Mouse (Mus musculus): ENCODE data around the gene Fam168a. TPM values are rescaled to one million over a fixed set of nuclear protein-coding genes. Genes with fewer than 3 reads are reported as not detected.
A peak's percentile ranks its signal among the peaks of the same experiment; 100 is the strongest.

Fam168a gene
- polyA plus RNA-seq, 1 experiment from 2014 or later = 53.8 TPM

GRCm38 (mm10) chr7:100688471-100688870, 18.0 kb upstream of the Fam168a start:
- H3K9ac ChIP-seq (ENCODE audit: low read depth, low read length) = no peak overlapping the region
- H3K4me2 ChIP-seq (replicated peaks; ENCODE audit: low read depth, low read length) = no peak overlapping the region
- H3K27me3 ChIP-seq (ENCODE audit: control insufficient read depth, insufficient read depth, low read length) = no peaks in the 10 kb centered on the region
- no peaks in the 10 kb centered on the region for H3K36me3 ChIP-seq (ENCODE audit: control insufficient read depth, insufficient read depth, low read length)
- WGBS = 78% methylated on average over 7 of the region's 7 CpGs
- no peaks in the 10 kb centered on the region for H3K9me3 ChIP-seq (ENCODE audit: control insufficient read depth, low read length)
- no peak overlapping the region for H3K27ac ChIP-seq (ENCODE audit: low read depth, low read length)
- no peak for ATAC-seq (ENCODE audit: low FRiP score, low TSS enrichment)
- no peaks in the 10 kb centered on the region for H3K4me1 ChIP-seq (ENCODE audit: control insufficient read depth, insufficient read depth, low read length)
- no peak overlapping the region for H3K4me3 ChIP-seq (ENCODE audit: low read length)

GRCm38 (mm10) chr7:100693199-100693598, 13.2 kb upstream of the Fam168a start:
- no peak overlapping the region for H3K4me2 ChIP-seq (replicated peaks; ENCODE audit: low read depth, low read length)
- no peaks in the 10 kb centered on the region for H3K4me1 ChIP-seq (ENCODE audit: control insufficient read depth, insufficient read depth, low read length)
- no peak for ATAC-seq (ENCODE audit: low FRiP score, low TSS enrichment)
- no peak overlapping the region for H3K27ac ChIP-seq (ENCODE audit: low read depth, low read length)
- H3K4me3 ChIP-seq (ENCODE audit: low read length) = no peak overlapping the region
- no peaks in the 10 kb centered on the region for H3K36me3 ChIP-seq (ENCODE audit: control insufficient read depth, insufficient read depth, low read length)
- H3K27me3 ChIP-seq (ENCODE audit: control insufficient read depth, insufficient read depth, low read length) = no peaks in the 10 kb centered on the region
- no peak overlapping the region; the same call in 1 of the 2 replicates for H3K9ac ChIP-seq (ENCODE audit: low read depth, low read length)
- 41% methylated on average over 8 of the region's 8 CpGs for WGBS
- no peaks in the 10 kb centered on the region for H3K9me3 ChIP-seq (ENCODE audit: control insufficient read depth, low read length)

GRCm38 (mm10) chr7:100699771-100700770, 6.4 kb upstream of the Fam168a start:
- ATAC-seq (ENCODE audit: low FRiP score, low TSS enrichment) = no peak
- no peaks in the 10 kb centered on the region for H3K36me3 ChIP-seq (ENCODE audit: control insufficient read depth, insufficient read depth, low read length)
- WGBS = 30% methylated on average over 8 of the region's 8 CpGs

GRCm38 (mm10) chr7:100706883-100707480, 547 bp downstream of the Fam168a start:
- peak overlapping the region; percentile 86 for H3K4me2 ChIP-seq (replicated peaks; ENCODE audit: low read depth, low read length)
- no peaks in the 10 kb centered on the region for H3K36me3 ChIP-seq (ENCODE audit: control insufficient read depth, insufficient read depth, low read length)
- no peaks in the 10 kb centered on the region for H3K27me3 ChIP-seq (ENCODE audit: control insufficient read depth, insufficient read depth, low read length)
- H3K4me1 ChIP-seq (ENCODE audit: control insufficient read depth, insufficient read depth, low read length) = peaks cover 16% of the 10 kb centered on the region
- H3K9me3 ChIP-seq (ENCODE audit: control insufficient read depth, low read length) = no peaks in the 10 kb centered on the region
- H3K27ac ChIP-seq (ENCODE audit: low read depth, low read length) = peak overlapping the region; percentile 99
- WGBS = under 1% methylated on average over 23 of the region's 23 CpGs
- H3K9ac ChIP-seq (ENCODE audit: low read depth, low read length) = peak overlapping the region; percentile 91
- peak overlapping the region; percentile 92 for H3K4me3 ChIP-seq (ENCODE audit: low read length)
- ATAC-seq (ENCODE audit: low FRiP score, low TSS enrichment) = peak; percentile 56

More at GRCm38 (mm10) chr7:100699771-100700770, 6.4 kb upstream of the Fam168a start:
- Histone ChIP-seq H3K9me3 (ENCODE audit: control insufficient read depth, low read length) (no peaks in the 10 kb centered on the region), H3K4me3 (ENCODE audit: low read length) (no peak overlapping the region), H3K4me2 (replicated peaks; ENCODE audit: low read depth, low read length) (no peak overlapping the region), H3K4me1 (ENCODE audit: control insufficient read depth, insufficient read depth, low read length) (0 out of 2 replicates have a peak, but pooled peaks cover 5% of the 10 kb centered on the region), H3K27me3 (ENCODE audit: control insufficient read depth, insufficient read depth, low read length) (no peaks in the 10 kb centered on the region), H3K27ac (ENCODE audit: low read depth, low read length) (no peak overlapping the region), H3K9ac (ENCODE audit: low read depth, low read length) (no peak overlapping the region)

GRCm38 (mm10) chr7:100718741-100719140, 12.3 kb downstream of the Fam168a start:
- Histone ChIP-seq H3K9me3 (ENCODE audit: control insufficient read depth, low read length) (no peaks in the 10 kb centered on the region), H3K4me3 (ENCODE audit: low read length) (no peak overlapping the region), H3K36me3 (ENCODE audit: control insufficient read depth, insufficient read depth, low read length) (no peaks in the 10 kb centered on the region), H3K9ac (ENCODE audit: low read depth, low read length) (no peak overlapping the region), H3K4me2 (replicated peaks; ENCODE audit: low read depth, low read length) (no peak overlapping the region), H3K4me1 (ENCODE audit: control insufficient read depth, insufficient read depth, low read length) (peaks cover 8% of the 10 kb centered on the region; the same call in 1 of the 2 replicates), H3K27ac (ENCODE audit: low read depth, low read length) (no peak overlapping the region), H3K27me3 (ENCODE audit: control insufficient read depth, insufficient read depth, low read length) (no peaks in the 10 kb centered on the region)
- ATAC-seq (ENCODE audit: low FRiP score, low TSS enrichment) = no peak
- 92% methylated on average over 5 of the region's 5 CpGs for WGBS

- no peak overlapping the region for H3K4me3 ChIP-seq (ENCODE audit: low read length)
- no peaks in the 10 kb centered on the region for H3K27me3 ChIP-seq (ENCODE audit: control insufficient read depth, insufficient read depth, low read length)
- 71% methylated on average over 6 of the region's 6 CpGs for WGBS
- no peak; the same call in 1 of the 2 replicates for ATAC-seq (ENCODE audit: low FRiP score, low TSS enrichment)
- H3K27ac ChIP-seq (ENCODE audit: low read depth, low read length) = no peak overlapping the region
- H3K9ac ChIP-seq (ENCODE audit: low read depth, low read length) = no peak overlapping the region
- no peaks in the 10 kb centered on the region for H3K36me3 ChIP-seq (ENCODE audit: control insufficient read depth, insufficient read depth, low read length)
- no peaks in the 10 kb centered on the region for H3K9me3 ChIP-seq (ENCODE audit: control insufficient read depth, low read length)
- H3K4me1 ChIP-seq (ENCODE audit: control insufficient read depth, insufficient read depth, low read length) = peaks cover 11% of the 10 kb centered on the region; the same call in 1 of the 2 replicates
- H3K4me2 ChIP-seq (replicated peaks; ENCODE audit: low read depth, low read length) = no peak overlapping the region
Observed at GRCm38 (mm10) chr7:100722268-100722667, 15.8 kb downstream of the Fam168a start.

GRCm38 (mm10) chr7:100723453-100724294, 17.2 kb downstream of the Fam168a start:
- Histone ChIP-seq H3K9me3 (ENCODE audit: control insufficient read depth, low read length) (no peaks in the 10 kb centered on the region), H3K36me3 (ENCODE audit: control insufficient read depth, insufficient read depth, low read length) (no peaks in the 10 kb centered on the region), H3K9ac (ENCODE audit: low read depth, low read length) (no peak overlapping the region), H3K4me2 (replicated peaks; ENCODE audit: low read depth, low read length) (no peak overlapping the region), H3K27me3 (ENCODE audit: control insufficient read depth, insufficient read depth, low read length) (no peaks in the 10 kb centered on the region), H3K4me3 (ENCODE audit: low read length) (no peak overlapping the region), H3K4me1 (ENCODE audit: control insufficient read depth, insufficient read depth, low read length) (peaks cover 11% of the 10 kb centered on the region; the same call in 1 of the 2 replicates), H3K27ac (ENCODE audit: low read depth, low read length) (no peak overlapping the region)
- WGBS = 35% methylated on average over 12 of the region's 12 CpGs
- ATAC-seq (ENCODE audit: low FRiP score, low TSS enrichment) = no peak

- ATAC-seq (ENCODE audit: low FRiP score, low TSS enrichment) = no peak
- Histone ChIP-seq H3K27me3 (ENCODE audit: control insufficient read depth, insufficient read depth, low read length) (no peaks in the 10 kb centered on the region), H3K27ac (ENCODE audit: low read depth, low read length) (no peak overlapping the region), H3K4me2 (replicated peaks; ENCODE audit: low read depth, low read length) (no peak overlapping the region), H3K9me3 (ENCODE audit: control insufficient read depth, low read length) (no peaks in the 10 kb centered on the region), H3K4me3 (ENCODE audit: low read length) (no peak overlapping the region), H3K36me3 (ENCODE audit: control insufficient read depth, insufficient read depth, low read length) (no peaks in the 10 kb centered on the region), H3K9ac (ENCODE audit: low read depth, low read length) (no peak overlapping the region), H3K4me1 (ENCODE audit: control insufficient read depth, insufficient read depth, low read length) (peaks cover 12% of the 10 kb centered on the region; the same call in 1 of the 2 replicates)
- 64% methylated on average over 2 of the region's 2 CpGs for WGBS
Observed at GRCm38 (mm10) chr7:100727538-100728085, 21.2 kb downstream of the Fam168a start.
